Mouse (Mus musculus) brain, embryonic 18.5 days (tissue): ENCODE data around the gene Hcrtr2.

Experiments used
- DNase-seq: peaks from one replicate; pipeline ENCODE4 v3.0.0-alpha.2; 2012; ENCODE audit warnings: low read depth, low spot score

Gene Hcrtr2

DNA sequence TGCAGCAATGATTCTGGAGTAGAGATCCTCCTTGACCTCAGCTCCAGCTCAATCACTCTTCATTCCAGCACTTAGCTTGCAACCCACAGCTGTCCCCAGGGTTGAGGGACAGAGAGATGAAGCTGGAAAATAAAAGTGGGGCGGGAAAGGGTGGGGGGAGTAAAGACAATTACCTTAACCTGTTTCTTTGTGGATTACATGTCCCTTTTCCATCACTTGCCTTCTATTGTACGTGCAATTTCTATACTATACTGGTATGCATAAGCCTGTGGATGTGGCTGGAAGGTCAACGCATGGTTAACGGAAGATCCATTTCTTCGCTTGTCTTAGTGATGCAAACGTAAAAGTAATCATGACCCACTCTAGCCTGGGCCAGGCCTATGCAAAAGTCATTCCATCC, at the start of gene Hcrtr2:
Gene Hcrtr2 (minus strand): TSS at position 101 of the 400 bp plus-strand sequence.
- DNase-seq = no peak

- no peak for DNase-seq
Observed at GRCm38 (mm10) chr9:76364874-76365273, 41.2 kb upstream of the Hcrtr2 start.

DNA sequence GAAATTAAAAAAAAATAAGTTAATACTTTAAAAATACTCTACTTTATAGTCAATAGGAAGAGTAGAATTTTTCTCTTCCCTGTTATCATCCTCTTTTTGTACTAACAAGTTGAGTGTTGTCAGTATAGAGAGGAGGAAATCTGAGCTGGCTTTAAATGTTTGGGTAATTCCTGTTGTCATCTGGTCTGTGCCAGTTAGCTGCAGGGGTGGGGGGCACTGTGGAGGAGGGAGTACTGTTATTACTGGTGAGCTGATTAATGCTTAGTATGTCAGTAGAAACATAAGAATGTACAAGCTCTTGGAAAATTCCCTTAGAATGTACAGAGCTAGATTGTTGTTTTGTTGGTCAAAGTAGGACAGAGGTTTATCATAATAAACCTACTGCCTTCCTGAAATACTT, 36.7 kb upstream of the Hcrtr2 start:
- no peak for DNase-seq

GRCm38 (mm10) chr9:76352346-76352745, 28.7 kb upstream of the Hcrtr2 start:
- no peak for DNase-seq

DNA sequence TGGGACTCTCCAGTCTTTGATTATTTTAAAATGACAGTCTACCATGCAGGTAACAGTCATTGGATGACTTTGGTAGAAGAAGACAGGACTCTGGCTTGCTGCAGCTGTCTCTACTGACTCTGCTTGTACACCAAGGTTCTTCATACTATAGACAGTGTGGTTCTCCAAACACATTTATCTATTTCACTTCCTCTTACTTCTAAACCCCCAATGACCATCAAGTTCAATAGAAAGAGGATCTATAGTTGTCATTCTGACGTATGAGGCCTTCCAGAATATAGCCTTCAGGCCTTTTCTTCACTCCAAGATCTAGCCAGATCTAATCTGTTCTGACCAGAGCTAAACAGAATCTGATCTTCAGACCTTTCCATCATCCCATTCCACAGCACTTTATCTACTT, 23.6 kb upstream of the Hcrtr2 start:
- DNase-seq = no peak

GRCm38 (mm10) chr9:76331081-76331480, 7.4 kb upstream of the Hcrtr2 start:
- DNase-seq = no peak

DNA sequence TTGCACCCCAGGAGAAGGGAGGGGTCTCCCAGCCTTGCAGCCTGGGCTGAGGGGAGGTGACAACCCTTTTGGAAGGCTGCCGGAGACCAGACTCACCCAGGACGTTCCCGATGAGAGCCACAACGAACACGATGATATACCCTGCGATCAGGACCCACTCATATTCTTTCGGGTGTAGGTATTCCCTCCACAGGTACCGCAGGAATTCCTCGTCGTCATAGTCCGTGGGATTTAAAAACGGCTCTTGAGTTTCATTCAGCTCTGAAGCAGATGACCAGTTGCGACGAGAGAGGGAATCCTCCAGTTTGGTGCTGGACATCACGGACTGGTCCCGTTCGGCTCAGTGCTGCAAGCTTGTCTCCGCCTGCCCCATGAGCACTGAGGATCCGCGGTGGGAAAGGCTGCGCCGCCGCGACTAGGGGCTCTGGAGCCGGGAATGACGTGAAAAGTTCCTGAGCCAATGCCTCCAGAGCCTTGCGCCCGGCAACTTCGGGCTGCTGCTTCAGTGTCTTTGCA, 412 bp downstream of the Hcrtr2 start:
- no peak for DNase-seq

GRCm38 (mm10) chr9:76322122-76323052, 1.3 kb downstream of the Hcrtr2 start:
- DNase-seq = no peak

- DNase-seq = no peak
Observed at GRCm38 (mm10) chr9:76321589-76321988, 2.1 kb downstream of the Hcrtr2 start.

- no peak for DNase-seq
Observed at GRCm38 (mm10) chr9:76320755-76321154, 2.9 kb downstream of the Hcrtr2 start.

- DNase-seq = no peak
Observed at GRCm38 (mm10) chr9:76318302-76318701, 5.4 kb downstream of the Hcrtr2 start.

- DNase-seq = no peak
Observed at GRCm38 (mm10) chr9:76315096-76315495, 8.6 kb downstream of the Hcrtr2 start.

DNA sequence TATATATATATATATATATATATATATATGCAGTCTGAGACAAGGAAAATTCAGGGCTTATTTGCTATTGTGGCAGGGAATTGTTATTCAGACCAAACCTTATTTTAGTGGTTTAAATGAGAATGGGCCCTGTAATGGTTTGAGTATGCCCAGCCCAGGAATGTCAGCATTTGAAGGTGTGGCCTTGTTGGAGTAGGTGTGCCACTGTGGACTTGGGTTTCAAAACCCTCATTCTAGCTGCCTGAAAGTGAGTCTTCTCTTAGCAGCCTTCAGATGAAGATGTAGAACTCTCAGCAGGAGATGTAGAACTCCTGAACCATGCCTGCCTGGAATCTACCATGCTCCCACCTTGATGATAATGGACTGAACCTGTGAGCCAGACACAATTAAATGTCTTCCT, 9.7 kb downstream of the Hcrtr2 start:
- no peak for DNase-seq

- no peak for DNase-seq
Observed at GRCm38 (mm10) chr9:76312221-76312620, 11.4 kb downstream of the Hcrtr2 start.

DNA sequence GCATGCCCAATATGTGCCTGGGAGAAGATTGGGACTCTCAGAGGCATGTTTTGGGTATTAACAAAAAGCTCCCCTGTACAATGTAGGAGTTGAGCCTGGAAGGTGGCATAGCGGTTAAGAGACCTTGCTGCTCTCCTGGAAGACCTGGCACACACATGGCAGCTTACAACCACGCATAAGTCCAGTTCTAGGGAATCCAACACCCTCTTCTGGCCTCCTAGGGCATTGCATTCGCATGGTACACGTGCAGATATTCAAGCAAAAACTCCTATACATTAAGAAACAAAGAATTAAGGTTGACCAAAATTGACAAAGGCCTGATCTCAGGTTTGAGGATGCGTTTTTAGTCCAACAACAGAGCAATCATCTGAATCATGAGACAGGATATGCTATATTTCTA, 32.3 kb downstream of the Hcrtr2 start:
- no peak for DNase-seq

DNA sequence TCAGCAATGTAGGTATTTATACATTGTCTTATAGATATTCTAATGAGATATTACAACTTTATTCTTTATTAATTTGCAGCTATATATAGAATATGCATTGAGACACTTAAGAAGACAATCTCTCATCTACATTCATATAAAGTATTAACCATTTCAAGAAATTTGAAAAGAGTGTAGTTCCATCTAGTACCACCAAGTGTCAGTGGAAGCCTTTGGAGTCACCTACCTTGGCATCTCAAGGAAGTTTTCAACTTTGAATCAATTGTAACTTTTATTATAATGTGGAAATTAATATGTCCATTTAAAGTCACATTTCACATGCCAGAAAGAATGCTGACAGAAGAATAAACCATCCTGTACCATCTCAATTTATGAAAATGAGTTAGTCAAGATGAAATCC, 52.8 kb downstream of the Hcrtr2 start:
- DNase-seq = peak; percentile 8

- DNase-seq = no peak
Observed at GRCm38 (mm10) chr9:76257731-76258130, 65.9 kb downstream of the Hcrtr2 start.

GRCm38 (mm10) chr9:76252544-76252943, 71.1 kb downstream of the Hcrtr2 start:
- no peak for DNase-seq

- DNase-seq = no peak
Observed at GRCm38 (mm10) chr9:76252109-76252508, 71.5 kb downstream of the Hcrtr2 start.

DNA sequence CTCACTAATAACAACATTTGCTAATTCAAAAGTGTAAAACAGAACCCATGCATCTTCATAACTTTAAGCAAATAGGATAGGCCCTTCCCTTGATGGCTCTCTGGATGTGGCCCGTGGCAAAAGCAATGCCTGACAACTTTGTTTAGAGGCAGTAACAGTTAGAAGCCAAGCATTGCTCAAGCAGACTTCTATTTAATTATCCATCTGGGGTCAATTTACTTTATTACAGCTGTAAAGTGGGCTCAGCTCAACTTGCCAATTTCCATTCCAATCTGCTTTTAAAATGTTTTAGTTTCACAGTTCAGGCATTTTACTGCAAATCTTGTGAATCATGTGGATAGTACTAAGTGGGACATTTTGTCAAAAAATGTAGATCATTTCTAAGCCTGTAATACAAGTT, 81.3 kb downstream of the Hcrtr2 start:
- no peak for DNase-seq

DNA sequence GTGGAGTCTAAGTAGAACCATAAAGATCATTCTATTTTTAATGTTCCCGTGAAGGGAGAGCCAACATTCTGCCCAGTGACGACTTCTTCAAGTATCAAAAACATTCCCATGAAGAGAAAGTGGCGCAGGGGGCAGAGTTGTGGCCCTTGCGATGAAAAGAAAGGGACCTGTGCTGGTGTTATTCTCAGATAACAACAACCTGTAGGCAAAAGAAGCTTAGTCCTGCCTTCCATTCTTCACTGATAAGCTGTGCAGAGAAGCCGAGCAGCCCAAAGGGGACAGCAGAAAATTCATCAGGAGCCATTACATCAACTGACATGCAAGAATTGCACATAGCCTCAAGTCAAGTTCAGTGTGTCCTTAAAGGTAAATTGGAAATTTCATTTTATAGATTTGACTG, 85.7 kb downstream of the Hcrtr2 start:
- no peak for DNase-seq

DNA sequence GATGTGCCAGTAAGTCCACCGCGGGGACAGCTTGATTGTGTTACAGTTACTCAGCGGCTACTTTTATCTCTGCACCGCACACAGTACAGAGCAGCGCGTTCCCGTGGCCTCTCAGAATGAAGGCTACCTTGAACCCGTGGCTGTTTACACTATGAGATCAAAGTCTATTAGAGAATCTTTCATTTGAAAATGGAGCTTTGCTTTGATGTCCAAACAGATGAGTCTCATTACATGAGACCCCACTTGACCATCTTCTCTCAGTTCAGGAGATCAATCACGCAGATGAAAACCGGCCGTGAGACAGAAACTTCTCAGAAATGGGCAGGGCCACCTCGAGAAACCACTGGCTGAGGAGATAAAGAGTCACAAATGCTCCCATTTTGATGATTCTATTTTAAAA, 86.4 kb downstream of the Hcrtr2 start:
- DNase-seq = no peak

GRCm38 (mm10) chr9:76236626-76237025, 87.0 kb downstream of the Hcrtr2 start:
- peak; percentile 20 for DNase-seq
